Mouse (Mus musculus): ENCODE data around the gene Ap2b1.

- TF ChIP-seq MAX (IDR thresholded peaks at IDR 0.05; ENCODE audit: low read depth) (no peak), POLR2A (IDR thresholded peaks at IDR 0.05; ENCODE audit: insufficient read length, low read depth) (no peak), POLR2AphosphoS2 (IDR thresholded peaks at IDR 0.05; ENCODE audit: insufficient read length, low read depth) (no peak), E2F4 (IDR thresholded peaks at IDR 0.05; ENCODE audit: insufficient read depth) (no peak), TCF12 (IDR thresholded peaks at IDR 0.05; ENCODE audit: insufficient read depth, poor library complexity, severe bottlenecking) (no peak)
These were observed 138.6 kb downstream of the Ap2b1 start, which contains the start of gene 1700020L24Rik for GRCm38 (mm10) chr11:83437377-83437776.
